Mouse (Mus musculus) neural tube, embryonic 15.5 days (tissue): ENCODE measurements around the gene Serinc4. TPM values are rescaled to one million over a fixed set of nuclear protein-coding genes. Genes with fewer than 3 reads are reported as not detected.
A peak's percentile ranks its signal among the peaks of the same experiment; 100 is the strongest.
"Not testable (repeated sequence)": the region's sequence is repeated elsewhere in the genome, so short reads cannot be mapped to it uniquely, and the experiment has no call there.

Experiments
- ATAC-seq: fragments of 200-750 bp; cut with Nextera tagmentation; 2 replicates; pipeline ENCODE4 v1.8.0; 2017; ENCODE audit warnings: mild to moderate bottlenecking, moderate TSS enrichment, moderate library complexity; ENCODE audit not compliant: low FRiP score
- H3K27ac ChIP-seq: fragments of 300-500 bp; sonication (generic); replicated peaks from 2 replicates; pipeline ENCODE4 v1.5.1; 2015; ENCODE audit warnings: mild to moderate bottlenecking, inconsistent platforms
- H3K27me3 ChIP-seq: fragments of 300-500 bp; sonication (generic); replicated peaks from 2 replicates; pipeline ENCODE4 v1.6.1; 2015; ENCODE audit warnings: inconsistent platforms
- H3K36me3 ChIP-seq: fragments of 300-500 bp; sonication (generic); 2 replicates; pipeline ENCODE4 v1.6.1; 2015; ENCODE audit warnings: inconsistent platforms
- H3K4me1 ChIP-seq: fragments of 300-500 bp; sonication (generic); 2 replicates; pipeline ENCODE4 v1.6.1; 2015; ENCODE audit warnings: inconsistent platforms
- H3K4me2 ChIP-seq: fragments of 300-500 bp; sonication (generic); 2 replicates; pipeline ENCODE4 v1.6.1; 2015; ENCODE audit warnings: inconsistent platforms, mild to moderate bottlenecking, moderate library complexity
- H3K4me3 ChIP-seq: fragments of 300-500 bp; sonication (generic); replicated peaks from 2 replicates; pipeline ENCODE4 v1.5.1; 2015; ENCODE audit warnings: mild to moderate bottlenecking, inconsistent platforms
- H3K9ac ChIP-seq: fragments of 300-500 bp; sonication (generic); replicated peaks from 2 replicates; pipeline ENCODE4 v1.6.1; 2015; ENCODE audit warnings: mild to moderate bottlenecking, inconsistent platforms
- H3K9me3 ChIP-seq: fragments of 300-500 bp; sonication (generic); replicated peaks from 2 replicates; pipeline ENCODE4 v1.6.1; 2016; ENCODE audit warnings: inconsistent platforms
- WGBS: fragments of 180-500 bp; shearing (Covaris S2); methylation state at CpG from one replicate; pipeline ENCODE4 v1.1.7; 2015; ENCODE audit warnings: mixed read lengths; 5-methylcytosine and 5-hydroxymethylcytosine counted together
- polyA plus RNA-seq: library from polyadenylated mRNA; unstranded; fragments of >200 nt; fragmentation: Nextera tagmentation; extraction: Ambion mirVana; gene quantifications from 2 replicates; pipeline ENCODE4 v1.2.1, GENCODE M21; 2015

Serinc4 gene
- polyA plus RNA-seq: 0.63 and 0.92 TPM in 2 replicates

- Histone ChIP-seq H3K4me3 (peak within 1 kb of the TSS; percentile 71), H3K27me3 (no peaks in the 10 kb centered on the region), H3K4me1 (peaks cover 21% of the 10 kb centered on the region), H3K4me2 (peak within 1 kb of the TSS; percentile 74), H3K27ac (peak within 1 kb of the TSS; percentile 75), H3K9ac (peak within 1 kb of the TSS; percentile 74), H3K36me3 (peaks cover 43% of the 10 kb centered on the region), H3K9me3 (no peaks in the 10 kb centered on the region)
- WGBS: 5% methylated on average over 41 of the region's 41 CpGs
- peak; percentile 92 for ATAC-seq
Measured at GRCm38 (mm10) chr2:121456692-121457642, at the start of gene Serinc4. TSS of gene Serinc4 (minus strand) at chr2:121456781.

- H3K27me3 ChIP-seq, H3K4me3 ChIP-seq, H3K4me1 ChIP-seq, H3K27ac ChIP-seq, H3K9ac ChIP-seq, H3K36me3 ChIP-seq, H3K9me3 ChIP-seq, H3K4me2 ChIP-seq, ATAC-seq: not testable (repeated sequence)
- 81% methylated on average over 2 of the region's 6 CpGs for WGBS
Measured at GRCm38 (mm10) chr2:121501550-121501949, 45.0 kb upstream of the Serinc4 start.

GRCm38 (mm10) chr2:121484403-121484802, 27.8 kb upstream of the Serinc4 start:
- not testable (repeated sequence) for H3K4me2 ChIP-seq, H3K36me3 ChIP-seq, H3K9me3 ChIP-seq, H3K27ac ChIP-seq, H3K4me1 ChIP-seq, H3K27me3 ChIP-seq, H3K9ac ChIP-seq, ATAC-seq, H3K4me3 ChIP-seq
- WGBS: 78% methylated on average over 2 of the region's 2 CpGs

- 15% methylated on average over 8 of the region's 8 CpGs for WGBS
- Histone ChIP-seq H3K36me3 (no peaks in the 10 kb centered on the region), H3K27me3 (no peaks in the 10 kb centered on the region), H3K9me3 (no peaks in the 10 kb centered on the region), H3K4me2 (no peak overlapping the region), H3K4me1 (peaks cover 9% of the 10 kb centered on the region), H3K9ac (no peak overlapping the region), H3K4me3 (no peak overlapping the region), H3K27ac (no peak overlapping the region)
- no peak for ATAC-seq
Measured at GRCm38 (mm10) chr2:121483576-121483975, 27.0 kb upstream of the Serinc4 start.

- not testable (repeated sequence) for H3K4me2 ChIP-seq, H3K4me3 ChIP-seq, H3K4me1 ChIP-seq, H3K27me3 ChIP-seq, H3K9me3 ChIP-seq, ATAC-seq, H3K9ac ChIP-seq, H3K27ac ChIP-seq, H3K36me3 ChIP-seq
- whole genome bisulfite sequencing: 88% methylated on average over 13 of the region's 13 CpGs
Measured at GRCm38 (mm10) chr2:121480916-121481315, 24.3 kb upstream of the Serinc4 start.

- Histone ChIP-seq H3K36me3 (no peaks in the 10 kb centered on the region), H3K4me1 (peaks cover 9% of the 10 kb centered on the region), H3K4me3 (no peak overlapping the region), H3K27ac (no peak overlapping the region), H3K27me3 (no peaks in the 10 kb centered on the region), H3K9ac (no peak overlapping the region), H3K4me2 (no peak overlapping the region), H3K9me3 (no peaks in the 10 kb centered on the region)
- 64% methylated on average over 3 of the region's 3 CpGs for WGBS
- ATAC-seq: no peak
Measured at GRCm38 (mm10) chr2:121480498-121480897, 23.9 kb upstream of the Serinc4 start.

- ATAC-seq: no peak
- no peak overlapping the region for H3K4me2 ChIP-seq
- H3K4me1 ChIP-seq: peaks cover 10% of the 10 kb centered on the region
- H3K27ac ChIP-seq: no peak overlapping the region
- no peak overlapping the region for H3K9ac ChIP-seq
- H3K27me3 ChIP-seq: no peaks in the 10 kb centered on the region
- H3K4me3 ChIP-seq: no peak overlapping the region
- no peaks in the 10 kb centered on the region for H3K9me3 ChIP-seq
- whole genome bisulfite sequencing: 80% methylated on average over 3 of the region's 3 CpGs
- no peaks in the 10 kb centered on the region for H3K36me3 ChIP-seq
Measured at GRCm38 (mm10) chr2:121477491-121478266, 21.1 kb upstream of the Serinc4 start.

GRCm38 (mm10) chr2:121475306-121475705, 18.7 kb upstream of the Serinc4 start:
- H3K27me3 ChIP-seq, H3K9ac ChIP-seq, H3K4me2 ChIP-seq, H3K4me3 ChIP-seq, H3K27ac ChIP-seq, ATAC-seq, H3K9me3 ChIP-seq, H3K36me3 ChIP-seq: not testable (repeated sequence)
- WGBS: 95% methylated on average over 2 of the region's 2 CpGs
- peaks cover 14% of the 10 kb centered on the region for H3K4me1 ChIP-seq

GRCm38 (mm10) chr2:121474180-121474535, 17.6 kb upstream of the Serinc4 start:
- Histone ChIP-seq H3K9me3 (no peaks in the 10 kb centered on the region), H3K27me3 (no peaks in the 10 kb centered on the region), H3K4me3 (peak overlapping the region; percentile 64), H3K4me2 (peak overlapping the region; percentile 79), H3K4me1 (peaks cover 14% of the 10 kb centered on the region), H3K27ac (peak overlapping the region; percentile 72), H3K36me3 (0 out of 2 replicates have a peak, but pooled peaks cover 5% of the 10 kb centered on the region), H3K9ac (0 out of 2 replicates have a peak overlapping the region, but pooled peaks have one; percentile 71)
- no peak for ATAC-seq
- WGBS: 34% methylated on average over 8 of the region's 8 CpGs

GRCm38 (mm10) chr2:121473301-121474179, 17.0 kb upstream of the Serinc4 start, which contains the start of gene Mfap1b:
TSS of gene Mfap1b (minus strand) at chr2:121474067.
- not testable (repeated sequence) for H3K36me3 ChIP-seq, H3K27me3 ChIP-seq, H3K9me3 ChIP-seq
- WGBS: 8% methylated on average over 40 of the region's 41 CpGs
- Histone ChIP-seq H3K9ac (peak within 1 kb of the TSS; percentile 71), H3K27ac (peak within 1 kb of the TSS; percentile 72), H3K4me3 (peak within 1 kb of the TSS; percentile 64), H3K4me2 (peak within 1 kb of the TSS; percentile 79), H3K4me1 (peaks cover 14% of the 10 kb centered on the region)
- ATAC-seq: peak; percentile 95

GRCm38 (mm10) chr2:121472783-121473182, 16.2 kb upstream of the Serinc4 start:
- not testable (repeated sequence) for H3K27me3 ChIP-seq, H3K9me3 ChIP-seq, H3K9ac ChIP-seq, ATAC-seq, H3K27ac ChIP-seq, H3K4me3 ChIP-seq, H3K36me3 ChIP-seq
- WGBS: 93% methylated on average over 3 of the region's 3 CpGs
- H3K4me2 ChIP-seq: peak overlapping the region; percentile 79
- peaks cover 14% of the 10 kb centered on the region for H3K4me1 ChIP-seq
